Mouse (Mus musculus): ENCODE data around the gene Gm13030.
"Not testable (repeated sequence)": the region's sequence is repeated elsewhere in the genome, so short reads cannot be mapped to it uniquely, and the experiment has no call there.

The Gm13030 gene

DNA sequence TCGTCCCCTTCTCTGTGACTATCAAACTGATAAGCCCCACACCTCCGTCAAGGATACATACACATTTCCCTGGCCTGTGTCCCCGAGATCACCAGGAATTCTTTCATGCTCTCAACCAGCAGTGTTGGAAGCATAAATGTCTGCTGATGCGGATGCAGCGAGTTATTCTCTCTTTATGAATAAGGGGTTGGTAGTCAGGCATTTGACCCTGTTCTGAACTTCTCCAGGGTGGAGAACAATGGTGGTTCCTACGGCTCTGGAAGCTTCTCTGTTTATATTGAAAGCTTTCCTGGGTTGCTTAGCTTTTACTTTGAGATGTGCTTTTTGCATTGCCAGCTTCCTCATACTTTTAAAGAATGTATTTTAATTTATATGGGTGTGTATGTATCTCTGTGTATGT lies at the start of gene Gm13030:
Gm13030 (minus strand) TSS at position 101 of the 400 bp plus-strand sequence.
- DNase-seq (ENCODE audit: low spot score), result no peak

DNA sequence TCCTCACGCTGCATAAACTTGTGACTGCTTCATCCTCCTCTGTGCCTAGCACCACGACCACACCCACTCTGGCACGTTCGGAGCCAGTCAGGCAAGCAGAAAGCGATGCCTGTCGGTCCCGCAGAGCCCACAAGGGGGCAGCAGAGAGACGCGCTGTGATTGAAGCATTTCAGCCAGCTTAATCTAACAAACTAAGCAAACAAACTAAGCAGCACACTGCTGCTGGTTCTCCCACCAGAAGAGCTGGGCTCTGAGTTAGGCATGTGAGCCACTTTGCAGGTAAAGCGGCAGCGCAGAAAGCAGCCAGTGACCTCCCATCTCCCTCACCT lies 48.3 kb upstream of the Gm13030 start:
- peak; percentile 95 for DNase-seq (ENCODE audit: low spot score)

DNA sequence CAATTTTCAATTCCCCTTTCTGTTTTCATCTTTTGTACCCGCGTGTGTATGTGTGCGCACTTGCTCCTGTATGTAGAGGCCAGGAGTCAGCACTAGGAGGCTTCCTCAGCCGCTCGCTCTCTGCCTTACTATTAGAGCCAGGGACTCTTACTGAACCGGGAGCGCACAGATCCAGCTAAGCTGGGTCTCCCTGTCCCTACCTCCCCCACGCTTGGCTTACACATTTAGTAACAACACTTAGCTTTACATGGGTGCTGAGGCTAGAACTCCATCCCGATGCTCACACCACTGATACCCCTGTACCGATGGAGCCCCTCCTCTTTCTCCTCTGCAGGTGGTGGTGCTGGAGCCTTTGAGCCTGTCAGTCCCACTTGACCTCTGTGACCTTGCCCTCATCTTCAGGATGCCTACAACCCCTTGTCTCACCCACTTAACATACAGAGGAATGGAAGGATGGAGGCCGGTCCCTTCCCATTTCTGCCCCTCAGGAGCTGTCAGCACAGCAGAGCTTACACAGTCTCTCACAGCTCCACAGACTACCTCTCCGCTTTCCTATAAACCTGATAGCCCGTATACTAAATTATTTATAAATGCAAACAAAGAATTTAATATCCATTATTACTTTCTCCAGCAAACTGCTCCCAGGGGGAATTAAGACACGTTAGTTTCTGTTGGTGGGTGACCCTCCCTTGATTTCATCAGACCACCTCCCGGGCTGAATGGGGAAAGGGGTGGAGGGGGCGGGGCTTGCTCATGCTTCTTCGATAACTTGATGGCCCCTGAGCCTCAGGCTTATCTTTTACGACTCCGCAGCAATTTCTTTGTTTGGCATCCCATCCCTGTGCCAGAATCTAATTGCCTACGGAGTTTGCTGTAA lies 47.7 kb upstream of the Gm13030 start:
- no peak for DNase-seq (ENCODE audit: low spot score)

DNA sequence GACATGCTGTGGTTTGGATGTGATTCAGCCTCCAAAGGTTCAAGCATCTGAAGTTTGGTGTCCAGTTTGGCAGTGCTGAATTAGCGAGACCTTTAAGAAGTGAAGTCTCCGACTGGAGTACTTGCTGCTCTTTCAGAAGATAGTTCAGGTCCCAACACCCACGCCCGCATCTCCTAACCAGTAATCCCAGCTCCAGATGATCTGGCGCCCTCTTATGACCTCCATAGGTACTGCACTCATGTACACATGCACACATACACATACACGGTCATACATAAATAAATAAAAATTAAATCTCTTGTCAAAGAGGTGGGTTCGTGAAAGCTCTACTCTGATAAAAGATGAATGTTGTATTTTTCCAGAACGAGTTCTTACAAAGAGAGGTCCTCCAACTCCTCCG lies 43.5 kb upstream of the Gm13030 start:
- DNase-seq (ENCODE audit: low spot score), result no peak

DNA sequence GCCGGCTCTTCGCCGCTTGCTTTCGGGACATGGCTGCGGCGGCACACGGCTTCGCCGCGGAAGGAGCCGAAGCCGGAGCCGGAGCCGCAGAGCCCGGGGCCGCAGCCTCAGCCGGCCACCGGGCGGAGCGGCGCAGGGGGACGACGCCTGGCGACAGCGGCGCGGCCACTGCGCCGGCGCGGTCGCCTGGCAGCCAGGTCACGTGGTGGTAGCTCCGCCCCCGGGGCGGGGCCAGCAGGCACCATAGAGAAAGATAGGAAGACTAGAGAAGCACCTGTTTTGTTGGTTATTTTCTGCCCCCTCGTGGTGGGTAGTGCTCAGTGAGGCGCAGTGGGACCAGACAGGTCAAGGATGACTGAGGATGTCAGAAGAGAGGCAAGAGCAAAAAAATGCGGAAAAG lies 40.0 kb upstream of the Gm13030 start, which contains the start of gene Otud3:
Otud3 (minus strand) TSS at position 149 of the 400 bp plus-strand sequence.
- DNase-seq (ENCODE audit: low spot score), result peak; percentile 98

DNA sequence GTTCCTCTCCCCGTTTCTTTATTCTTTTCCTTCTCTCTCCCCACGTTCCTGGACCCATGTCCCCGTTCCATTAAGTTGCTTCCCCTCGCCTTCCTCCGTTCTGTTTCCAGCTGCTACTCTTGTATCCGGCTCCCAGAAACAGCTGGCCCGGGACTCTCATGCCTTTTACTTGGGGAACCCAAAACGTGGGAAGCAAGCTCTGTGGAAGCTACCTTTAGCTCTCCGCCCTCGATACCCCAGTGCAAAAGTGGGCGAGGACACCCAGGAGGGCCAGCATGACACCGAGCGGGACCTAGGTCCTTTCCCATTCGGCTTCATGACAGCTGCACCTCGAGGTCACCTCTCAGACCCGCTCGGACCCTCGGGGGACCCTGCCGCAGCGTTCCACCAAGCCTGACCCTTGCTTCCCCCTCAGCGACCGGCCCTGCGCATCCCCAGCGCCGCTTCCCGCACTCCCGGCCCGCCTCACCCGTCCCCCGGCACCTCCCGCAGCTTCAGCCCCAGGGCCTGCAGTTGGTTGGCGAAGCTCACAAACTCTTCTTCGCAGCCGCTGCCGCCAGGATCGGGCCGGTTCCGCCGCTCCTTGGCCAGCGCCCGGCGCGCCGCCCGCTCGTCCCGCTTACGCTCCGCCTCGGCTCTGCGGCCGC lies 39.5 kb upstream of the Gm13030 start:
- no peak for DNase-seq (ENCODE audit: low spot score)

DNA sequence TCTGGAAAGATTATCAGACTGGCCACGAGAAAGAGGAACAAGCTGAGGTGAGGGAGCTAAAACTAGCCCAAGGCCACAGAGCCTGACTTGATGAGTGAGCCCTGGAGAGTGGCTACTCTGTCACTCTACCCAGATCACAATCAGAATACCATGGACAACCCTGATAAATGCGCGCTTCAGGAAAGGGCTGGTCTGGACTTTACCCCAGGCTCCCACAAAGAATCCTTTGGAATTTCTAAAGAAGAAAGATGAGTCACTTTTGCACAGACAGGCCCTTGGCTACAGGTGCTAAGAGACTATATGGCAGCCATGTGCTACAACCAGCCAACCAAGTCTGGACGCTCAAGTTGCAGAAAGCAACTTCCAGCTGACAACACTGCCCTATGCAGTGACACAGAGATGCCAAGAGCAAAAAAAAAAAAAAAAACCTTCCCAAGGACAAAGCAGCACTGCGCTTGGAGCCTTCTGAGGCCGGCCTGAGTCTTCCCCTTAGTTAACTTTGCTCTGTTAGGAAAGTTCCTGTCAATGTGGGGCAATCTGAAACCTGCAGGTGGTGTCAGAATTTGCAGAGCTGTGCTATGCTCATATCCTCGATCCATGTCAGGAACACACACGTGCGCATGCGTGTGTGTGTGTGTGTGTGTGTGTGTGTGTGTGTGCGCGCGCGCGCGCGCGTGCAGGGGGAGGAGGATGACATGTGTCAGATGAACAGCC lies 32.0 kb upstream of the Gm13030 start:
- no peak for DNase-seq (ENCODE audit: low spot score)

DNA sequence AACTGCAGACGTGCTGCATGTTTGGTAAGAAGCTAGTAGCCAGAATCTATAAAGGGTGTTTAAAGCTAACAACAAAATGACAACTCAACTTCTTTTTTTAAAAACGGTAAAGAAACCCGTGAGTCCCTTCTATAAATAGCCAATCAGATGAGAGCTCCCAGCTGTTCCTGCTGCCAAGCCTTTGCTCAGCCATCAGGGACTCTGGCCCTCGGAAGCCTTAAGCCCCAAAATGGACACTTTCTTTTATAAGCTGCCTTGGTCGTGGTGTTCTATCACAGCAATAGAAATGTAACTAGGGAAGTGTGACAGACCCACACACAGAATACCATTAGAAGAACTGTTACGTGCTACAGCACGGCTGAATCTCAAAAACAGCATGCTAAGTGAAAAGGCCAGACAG lies 25.6 kb upstream of the Gm13030 start:
- no peak for DNase-seq (ENCODE audit: low spot score)

DNA sequence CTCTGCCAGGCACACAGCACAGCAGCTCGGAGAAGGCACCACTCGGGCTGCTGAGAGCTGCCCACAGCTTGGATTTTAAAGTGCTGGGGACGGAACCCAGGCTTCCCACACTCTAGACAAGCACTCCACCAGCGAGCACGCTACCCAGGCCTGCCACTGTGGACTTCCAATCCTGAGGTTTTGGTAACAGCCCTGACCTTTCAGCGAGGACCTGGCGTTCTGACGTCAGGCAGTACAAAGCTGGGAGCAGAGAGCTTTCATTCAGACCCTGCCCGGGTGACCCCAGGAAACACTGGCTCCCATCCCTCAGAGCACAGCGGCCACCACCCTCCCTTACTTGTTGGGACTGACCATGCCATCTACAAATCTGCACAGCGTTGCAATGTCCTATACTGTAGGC lies 20.0 kb upstream of the Gm13030 start:
- not testable (repeated sequence) for DNase-seq (ENCODE audit: low spot score)

DNA sequence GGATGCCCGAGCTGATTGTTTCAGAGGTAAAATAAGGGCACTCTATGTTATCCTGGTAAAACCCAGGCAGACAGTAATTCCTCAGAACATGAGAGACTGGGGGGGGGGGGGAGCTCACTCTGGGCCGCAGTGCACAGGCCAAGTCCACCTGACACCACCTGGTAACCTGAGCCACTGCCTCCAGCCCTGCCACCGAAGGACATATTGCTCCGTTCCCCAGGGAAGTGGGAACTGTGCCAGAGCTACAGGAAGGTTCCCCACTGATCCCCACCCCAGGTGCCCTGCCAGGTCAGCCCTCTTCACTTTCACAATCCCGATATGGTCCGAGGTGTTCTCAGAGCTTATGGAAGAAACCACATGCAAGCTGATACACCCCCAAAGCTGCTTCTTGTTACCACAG lies 18.9 kb upstream of the Gm13030 start:
- no peak for DNase-seq (ENCODE audit: low spot score)

DNA sequence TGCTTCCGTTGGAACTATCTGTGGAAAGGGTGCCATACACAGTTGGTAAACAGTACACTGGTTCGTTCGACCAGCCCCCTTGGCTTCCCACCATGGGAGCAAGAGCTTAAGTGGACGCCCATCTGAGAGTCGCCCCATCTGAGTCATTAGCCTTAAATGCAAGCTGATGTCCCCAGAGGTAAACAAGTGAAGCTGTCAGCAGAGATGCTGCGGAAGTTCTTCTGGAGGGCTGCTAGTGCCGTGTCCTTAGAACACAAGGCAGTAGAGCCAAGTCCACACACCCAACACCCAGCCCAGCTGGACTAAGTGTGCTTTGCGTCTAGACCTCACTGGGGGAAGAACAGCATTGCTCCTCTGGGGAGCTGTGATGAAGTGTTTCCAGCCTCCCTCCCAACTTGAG lies 15.9 kb upstream of the Gm13030 start:
- no peak for DNase-seq (ENCODE audit: low spot score)

DNA sequence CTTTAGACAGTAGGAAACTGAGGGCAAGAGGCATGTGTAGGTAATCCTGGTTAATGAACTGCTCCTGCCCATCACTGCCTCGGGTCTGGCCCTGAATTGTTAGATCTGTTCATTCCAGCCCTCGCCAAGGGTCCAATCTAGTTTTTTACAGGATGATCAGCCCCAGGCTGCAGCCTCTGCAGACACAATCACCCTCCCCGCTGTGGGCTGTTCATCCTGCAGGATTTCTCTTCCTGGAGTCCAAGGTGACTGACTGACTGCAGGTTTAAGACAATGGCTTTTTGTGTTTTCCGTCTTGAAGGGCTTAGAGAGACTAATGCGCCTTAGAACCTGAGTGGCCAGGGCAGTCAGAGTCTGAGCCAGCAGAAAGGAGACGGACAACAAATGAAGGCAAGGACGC lies 15.4 kb upstream of the Gm13030 start:
- no peak for DNase-seq (ENCODE audit: low spot score)

DNA sequence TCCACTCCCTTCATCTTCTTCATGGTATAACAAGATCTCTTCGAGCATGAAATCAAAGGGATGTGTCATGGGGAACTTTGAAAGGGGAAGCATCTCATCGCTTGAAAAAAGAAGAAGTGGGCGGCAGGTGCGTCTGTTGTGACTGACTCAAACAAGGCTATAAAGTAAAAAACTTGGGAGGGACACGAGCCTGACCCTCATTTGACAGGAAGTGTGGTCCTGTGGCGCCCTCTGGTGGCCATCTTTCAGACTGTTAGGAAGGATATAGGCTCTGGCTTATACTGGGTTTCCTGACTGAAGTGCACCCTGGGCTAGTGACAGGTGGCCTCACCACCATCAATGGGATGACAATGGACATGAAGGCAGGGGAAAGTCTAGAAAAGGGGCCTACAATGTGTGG lies 10.5 kb upstream of the Gm13030 start:
- DNase-seq (ENCODE audit: low spot score), result peak; percentile 95

DNA sequence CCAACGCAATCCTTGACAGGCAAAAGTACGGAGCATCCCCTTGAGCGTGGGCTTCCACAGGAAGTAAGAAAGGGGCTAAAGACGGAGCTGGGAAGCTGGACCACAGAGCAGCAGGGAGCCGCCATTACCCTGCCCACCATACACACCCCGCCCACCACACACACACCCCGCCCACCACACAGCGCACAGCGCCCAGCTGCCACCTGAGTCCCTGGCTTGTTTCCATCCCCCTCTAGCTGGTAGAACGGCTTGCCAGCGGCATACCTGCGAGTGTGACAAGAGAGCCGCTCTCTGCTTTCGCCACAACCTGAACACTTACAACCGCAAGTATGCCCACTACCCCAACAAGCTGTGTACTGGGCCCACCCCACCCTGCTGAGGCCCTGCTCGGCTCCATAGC lies 8.4 kb upstream of the Gm13030 start:
- no peak for DNase-seq (ENCODE audit: low spot score)

DNA sequence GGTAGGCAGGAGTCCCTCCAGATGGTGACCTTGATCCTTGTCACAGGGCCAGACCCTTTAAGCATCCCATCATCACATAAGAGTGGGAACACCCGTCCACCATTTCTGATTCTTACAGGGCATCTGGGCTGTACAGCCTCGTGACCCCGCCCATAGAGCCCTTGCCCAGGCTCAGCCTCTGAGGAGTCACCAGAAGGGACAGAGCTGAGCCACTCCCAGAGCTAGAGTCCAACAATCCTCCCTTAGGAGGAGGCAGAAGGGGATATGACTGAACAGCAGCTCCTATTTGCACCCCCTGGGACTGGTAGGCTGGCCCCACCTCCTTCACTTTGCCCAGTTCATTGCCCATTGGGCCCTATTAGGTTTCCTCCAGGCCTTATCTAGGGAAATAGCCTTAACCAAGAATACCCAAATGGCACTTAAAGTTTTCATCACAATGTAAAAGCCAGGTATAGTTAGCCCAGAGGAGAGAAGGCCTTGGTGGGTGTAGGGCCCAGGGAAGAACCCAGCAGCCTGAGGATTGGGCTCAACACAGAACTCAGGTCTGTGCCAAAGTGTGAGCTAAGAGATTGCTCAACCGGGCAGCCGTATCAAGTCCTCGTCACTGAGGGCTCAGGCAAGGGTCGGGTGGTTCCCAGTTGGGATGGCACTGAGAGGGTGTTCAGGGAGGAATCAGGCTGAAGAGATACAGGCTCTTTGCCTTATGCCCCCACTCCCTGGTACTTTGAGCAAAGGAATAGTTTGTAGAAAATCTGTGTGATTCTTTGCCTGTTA lies 7.2 kb upstream of the Gm13030 start:
- no peak for DNase-seq (ENCODE audit: low spot score)

DNA sequence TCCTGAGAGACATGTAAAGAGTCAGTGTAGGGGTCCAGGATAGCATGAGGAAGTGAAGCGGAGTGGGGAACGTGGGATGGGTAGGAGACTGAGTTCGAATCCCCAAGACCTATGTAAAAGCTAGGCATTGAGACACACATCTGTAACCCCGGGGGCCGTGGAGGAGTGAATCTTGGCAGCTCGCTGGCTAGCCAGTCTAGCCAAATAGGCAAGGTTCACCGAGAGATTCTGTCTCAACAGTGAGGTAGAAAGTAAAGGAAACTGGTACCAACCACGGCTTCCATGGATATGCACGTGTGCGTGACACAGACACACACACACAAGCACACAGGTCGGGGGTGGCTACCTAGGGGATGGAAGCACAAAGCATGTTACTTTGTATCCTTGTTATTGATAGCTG lies 6.0 kb upstream of the Gm13030 start:
- DNase-seq (ENCODE audit: low spot score), result no peak

DNA sequence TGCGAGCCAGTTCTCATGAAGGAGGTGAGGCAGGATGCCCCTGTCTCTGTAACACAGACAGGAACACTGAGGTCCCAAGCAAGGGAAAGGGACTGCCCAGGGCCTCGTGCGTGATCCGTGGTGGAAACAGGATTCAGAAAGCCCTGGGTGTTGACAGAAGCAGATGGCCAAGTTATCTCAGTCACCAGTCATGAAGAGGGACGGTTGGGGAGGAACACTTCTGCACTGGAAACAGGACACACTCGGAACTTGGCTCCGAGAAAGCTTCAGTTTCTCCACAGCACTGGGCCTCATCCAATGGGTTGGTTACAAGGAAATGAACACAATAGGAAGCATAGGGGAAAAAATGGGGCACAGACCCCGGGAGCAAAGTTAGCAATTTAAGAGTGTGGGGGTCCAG lies 5.0 kb upstream of the Gm13030 start:
- no peak for DNase-seq (ENCODE audit: low spot score)

DNA sequence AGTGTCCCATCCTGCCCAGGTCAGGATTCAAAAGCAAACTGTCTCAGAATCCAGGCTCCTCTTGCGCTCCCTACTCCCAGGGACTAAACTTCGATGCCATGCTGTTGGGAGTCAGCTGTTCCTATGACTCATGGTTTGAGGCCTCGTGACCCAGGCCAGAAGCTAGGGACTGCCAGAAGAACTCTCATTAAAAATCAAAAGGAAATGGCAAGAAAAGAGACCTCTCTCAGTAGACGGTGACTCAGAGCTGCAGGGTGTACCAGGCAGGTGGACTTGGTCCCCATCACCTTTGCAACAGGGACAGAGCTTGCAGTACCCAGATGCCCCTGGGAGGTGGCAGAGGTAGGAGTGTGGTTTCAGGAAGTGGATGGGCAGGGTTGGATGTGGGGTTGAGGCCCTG lies 4.0 kb upstream of the Gm13030 start, which contains the start of gene Pla2g2e:
Pla2g2e (plus strand) TSS at position 212 of the 400 bp plus-strand sequence.
- DNase-seq (ENCODE audit: low spot score), result no peak

DNA sequence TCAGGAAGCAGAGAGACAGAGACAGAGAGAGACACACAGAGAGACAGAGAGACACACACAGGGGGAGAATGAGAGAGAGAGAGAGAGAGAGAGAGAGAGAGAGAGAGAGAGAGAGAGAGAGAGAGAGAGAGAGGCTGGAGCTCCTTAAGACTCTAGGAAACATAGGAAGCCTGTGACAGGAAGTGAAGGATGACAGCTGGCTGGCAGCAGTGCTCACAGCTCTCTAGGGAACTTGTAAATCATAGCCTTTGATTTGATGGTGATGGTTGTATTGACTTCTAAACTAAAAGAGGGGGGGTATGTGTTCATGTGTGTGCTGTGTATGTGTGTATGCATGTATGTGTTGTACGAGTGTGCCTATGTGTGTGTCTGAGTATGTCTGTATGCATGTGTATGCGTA lies 2.2 kb upstream of the Gm13030 start:
- no peak for DNase-seq (ENCODE audit: low spot score)

DNA sequence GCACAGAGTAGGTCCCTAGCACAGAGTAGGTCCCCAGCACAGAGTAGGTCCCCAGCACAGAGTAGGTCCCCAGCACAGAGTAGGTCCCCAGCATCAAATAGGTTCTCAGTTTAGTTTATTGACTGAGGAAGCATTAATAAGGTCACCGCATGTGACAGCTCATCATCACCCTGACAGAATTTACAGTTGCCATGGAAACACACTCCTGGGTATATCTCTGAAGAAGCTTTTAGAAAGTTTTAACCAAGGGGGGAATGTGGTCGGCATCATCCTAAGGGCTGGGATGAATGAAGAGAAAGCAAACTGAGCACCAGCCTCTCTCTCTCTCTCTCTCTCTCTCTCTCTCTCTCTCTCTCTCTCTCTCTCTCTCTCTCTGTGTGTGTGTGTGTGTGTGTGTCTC lies 1.5 kb upstream of the Gm13030 start:
- DNase-seq (ENCODE audit: low spot score), result not testable (repeated sequence)

DNA sequence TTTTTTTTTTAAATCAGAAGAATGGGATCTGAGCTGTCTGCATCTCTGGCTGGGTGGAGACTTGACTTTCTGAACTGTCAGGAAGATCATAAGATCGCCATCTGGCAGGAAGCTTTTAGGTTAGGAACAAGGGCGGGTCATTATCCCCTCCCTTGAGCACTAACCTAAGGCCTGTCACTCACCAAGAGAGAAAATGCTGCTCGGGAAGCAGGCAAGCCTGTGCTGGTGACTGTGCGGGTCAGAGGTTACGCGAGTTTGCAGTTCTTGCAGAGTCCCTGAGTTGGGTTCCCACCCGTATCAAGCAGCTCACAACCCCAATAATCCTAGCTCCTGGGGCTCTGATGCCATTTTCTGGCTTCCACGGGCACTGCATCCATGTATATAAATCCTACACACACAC lies 5.1 kb downstream of the Gm13030 start:
- no peak for DNase-seq (ENCODE audit: low spot score)

DNA sequence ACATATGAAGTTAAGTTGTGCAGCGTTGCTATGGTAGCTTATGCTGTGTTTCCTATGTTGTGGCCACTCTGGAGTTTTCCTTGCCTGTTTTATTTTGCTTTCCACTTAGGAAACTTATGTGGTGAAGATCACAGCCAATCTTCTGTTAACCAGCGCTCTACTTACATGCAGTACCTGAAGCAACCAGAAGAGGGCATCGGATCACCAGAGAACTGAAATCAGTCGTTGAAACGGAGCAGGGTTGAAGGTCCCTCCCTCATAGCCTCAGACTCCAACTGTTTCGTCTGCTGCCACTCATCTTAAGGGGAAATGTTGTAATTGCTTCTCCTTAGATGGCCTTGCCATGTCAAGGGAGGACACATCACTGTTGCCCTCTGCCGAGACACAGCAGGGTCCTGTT lies 7.4 kb downstream of the Gm13030 start:
- peak; percentile 78 for DNase-seq (ENCODE audit: low spot score)
